Mouse (Mus musculus) forebrain, postnatal 0 days (tissue): ENCODE data around the gene Adad2. TPM values are rescaled to one million over a fixed set of nuclear protein-coding genes. Genes with fewer than 3 reads are reported as not detected.

Source experiments
- ATAC-seq: fragments of 200-750 bp; cut with Nextera tagmentation; 2 replicates; pipeline ENCODE4 v1.8.0; 2017; ENCODE audit warnings: mild to moderate bottlenecking, moderate library complexity
- DNase-seq: peaks from one replicate; pipeline ENCODE4 v3.0.0-alpha.2; 2015
- H3K27ac ChIP-seq: fragments of 300-500 bp; sonication (generic); 2 replicates; pipeline ENCODE4 v1.5.1; 2014; ENCODE audit warnings: low read depth, mild to moderate bottlenecking, antibody characterized with exemption, low read length, moderate library complexity, mixed read lengths
- H3K27me3 ChIP-seq: fragments of 300-500 bp; sonication (generic); 2 replicates; pipeline ENCODE4 v1.6.1; 2014; ENCODE audit warnings: mild to moderate bottlenecking, low read length, mixed read lengths; ENCODE audit not compliant: insufficient read depth
- H3K36me3 ChIP-seq: fragments of 300-500 bp; sonication (generic); 2 replicates; pipeline ENCODE4 v1.6.1; 2014; ENCODE audit warnings: mild to moderate bottlenecking, moderate library complexity; ENCODE audit not compliant: insufficient read depth
- H3K4me1 ChIP-seq: fragments of 300-500 bp; sonication (generic); 2 replicates; pipeline ENCODE4 v1.6.1; 2014; ENCODE audit warnings: antibody characterized with exemption; ENCODE audit not compliant: insufficient read depth
- H3K4me2 ChIP-seq: fragments of 300-500 bp; sonication (generic); 2 replicates; pipeline ENCODE4 v1.6.1; 2014; ENCODE audit warnings: low read depth, mild to moderate bottlenecking, moderate library complexity
- H3K4me3 ChIP-seq: fragments of 300-500 bp; sonication (generic); 2 replicates; pipeline ENCODE4 v1.5.1; 2014; ENCODE audit warnings: low read depth, low read length, mixed read lengths
- H3K9ac ChIP-seq: fragments of 300-500 bp; sonication (generic); 2 replicates; pipeline ENCODE4 v1.6.1; 2014; ENCODE audit warnings: mild to moderate bottlenecking
- H3K9me3 ChIP-seq: fragments of 300-500 bp; sonication (generic); 2 replicates; pipeline ENCODE4 v1.6.1; 2016; ENCODE audit warnings: low read length
- CTCF ChIP-seq: sonication (generic); IDR thresholded peaks from 2 replicates; pipeline ENCODE4 v1.5.1; 2016; ENCODE audit warnings: antibody characterized with exemption, control low read depth, low read depth
- WGBS: fragments of 180-500 bp; shearing (Covaris S2); extraction: QIAGEN DNeasy Blood & Tissue Kit; methylation state at CpG from one replicate; pipeline ENCODE4 v1.1.7; 2014; 5-methylcytosine and 5-hydroxymethylcytosine counted together
- polyA plus RNA-seq: library from polyadenylated mRNA; unstranded; fragments of >200 nt; fragmentation: Nextera tagmentation; extraction: Ambion mirVana; gene quantifications from 2 replicates; pipeline ENCODE4 v1.2.1, GENCODE M21; 2015
- total RNA-seq: library from RNA; depleted of rRNA; stranded (reverse); fragments of >200 nt; gene quantifications from 2 replicates; pipeline ENCODE4 v1.2.3, GENCODE M21; 2014; rRNA removed

Adad2 gene
- total and polyA plus RNA-seq, 2 experiments from 2014 or later, result 0.16 TPM; not detected in 1

GRCm38 (mm10) chr8:119646846-119647245 is 34.3 kb downstream of the Adad2 start:
- DNase-seq (no peak), ATAC-seq (no peak)
- H3K36me3 ChIP-seq, result no peaks in the 10 kb centered on the region
- no peaks in the 10 kb centered on the region for H3K4me1 ChIP-seq
- no peak overlapping the region for H3K9ac ChIP-seq
- no peak overlapping the region for H3K4me2 ChIP-seq
- WGBS, result 83% methylated on average over 7 of the region's 7 CpGs
- H3K27me3 ChIP-seq, result no peaks in the 10 kb centered on the region
- no peak for TF ChIP-seq CTCF
- no peak overlapping the region for H3K4me3 ChIP-seq
- H3K9me3 ChIP-seq, result no peaks in the 10 kb centered on the region
- no peak overlapping the region for H3K27ac ChIP-seq

- ATAC-seq (no peak), DNase-seq (no peak)
- H3K36me3 ChIP-seq, result no peaks in the 10 kb centered on the region
- H3K9me3 ChIP-seq, result no peaks in the 10 kb centered on the region
- H3K4me2 ChIP-seq, result no peak overlapping the region
- no peak for TF ChIP-seq CTCF
- no peaks in the 10 kb centered on the region for H3K4me1 ChIP-seq
- no peak overlapping the region for H3K27ac ChIP-seq
- 77% methylated on average over 2 of the region's 2 CpGs for WGBS
- no peaks in the 10 kb centered on the region for H3K27me3 ChIP-seq
- H3K9ac ChIP-seq, result no peak overlapping the region
- H3K4me3 ChIP-seq, result no peak overlapping the region
These were observed 38.8 kb downstream of the Adad2 start for GRCm38 (mm10) chr8:119651324-119651723.

GRCm38 (mm10) chr8:119656709-119657464 is 44.3 kb downstream of the Adad2 start:
- no peak for ATAC-seq

GRCm38 (mm10) chr8:119661081-119661480 is 48.5 kb downstream of the Adad2 start:
- peak; percentile 65 for ATAC-seq
- no peak overlapping the region for H3K27ac ChIP-seq

More at GRCm38 (mm10) chr8:119656709-119657464, 44.3 kb downstream of the Adad2 start:
- no peaks in the 10 kb centered on the region for H3K36me3 ChIP-seq
- H3K4me2 ChIP-seq, result no peak overlapping the region
- H3K4me1 ChIP-seq, result no peaks in the 10 kb centered on the region
- no peaks in the 10 kb centered on the region for H3K27me3 ChIP-seq
- 56% methylated on average over 5 of the region's 5 CpGs for WGBS
- no peak overlapping the region for H3K9ac ChIP-seq
- DNase-seq, result no peak
- H3K4me3 ChIP-seq, result no peak overlapping the region
- peak; percentile 36 for TF ChIP-seq CTCF
- H3K27ac ChIP-seq, result no peak overlapping the region
- no peaks in the 10 kb centered on the region for H3K9me3 ChIP-seq

GRCm38 (mm10) chr8:119661892-119662291 is 49.3 kb downstream of the Adad2 start:
- no peaks in the 10 kb centered on the region for H3K27me3 ChIP-seq
- H3K36me3 ChIP-seq, result no peaks in the 10 kb centered on the region
- H3K4me3 ChIP-seq, result no peak overlapping the region
- H3K9ac ChIP-seq, result no peak overlapping the region
- no peak for TF ChIP-seq CTCF
- H3K27ac ChIP-seq, result no peak overlapping the region
- DNase-seq, result no peak
- H3K9me3 ChIP-seq, result no peaks in the 10 kb centered on the region
- ATAC-seq, result no peak
- 60% methylated on average over 6 of the region's 6 CpGs for WGBS
- no peak overlapping the region for H3K4me2 ChIP-seq
- no peaks in the 10 kb centered on the region for H3K4me1 ChIP-seq

More at GRCm38 (mm10) chr8:119661081-119661480, 48.5 kb downstream of the Adad2 start:
- Histone ChIP-seq H3K9ac (no peak overlapping the region), H3K4me3 (no peak overlapping the region), H3K4me2 (no peak overlapping the region), H3K9me3 (no peaks in the 10 kb centered on the region), H3K27me3 (no peaks in the 10 kb centered on the region), H3K4me1 (no peaks in the 10 kb centered on the region), H3K36me3 (no peaks in the 10 kb centered on the region)
- peak; percentile 13 for DNase-seq
- 9% methylated on average over 9 of the region's 9 CpGs for WGBS
- no peak for TF ChIP-seq CTCF

- Histone ChIP-seq H3K27ac (no peak overlapping the region), H3K9me3 (no peaks in the 10 kb centered on the region), H3K4me2 (no peak overlapping the region), H3K4me3 (no peak overlapping the region), H3K27me3 (no peaks in the 10 kb centered on the region), H3K36me3 (no peaks in the 10 kb centered on the region), H3K9ac (no peak overlapping the region), H3K4me1 (no peaks in the 10 kb centered on the region)
- DNase-seq (no peak), ATAC-seq (no peak)
- TF ChIP-seq CTCF, result no peak
- 80% methylated on average over 11 of the region's 11 CpGs for WGBS
These were observed 50.9 kb downstream of the Adad2 start for GRCm38 (mm10) chr8:119663440-119663839.

GRCm38 (mm10) chr8:119665270-119665669 is 52.7 kb downstream of the Adad2 start:
- Histone ChIP-seq H3K27ac (no peak overlapping the region), H3K27me3 (no peaks in the 10 kb centered on the region), H3K4me2 (no peak overlapping the region), H3K4me1 (no peaks in the 10 kb centered on the region), H3K4me3 (no peak overlapping the region), H3K9ac (no peak overlapping the region), H3K36me3 (no peaks in the 10 kb centered on the region), H3K9me3 (no peaks in the 10 kb centered on the region)
- no peak for DNase-seq
- 73% methylated on average over 6 of the region's 6 CpGs for WGBS
- no peak for ATAC-seq
- TF ChIP-seq CTCF, result no peak

Other genes with a start within 250 kb of the Adad2 start
- gene Mlycd, start 217.9 kb upstream of the Adad2 start, total RNA-seq, result 27.6 and 27.9 TPM in 2 replicates
- 20.3 and 21.3 TPM in 2 replicates for gene Mlycd, start 217.9 kb upstream of the Adad2 start, polyA plus RNA-seq
- gene Osgin1, start 178.6 kb upstream of the Adad2 start, total RNA-seq, result not detected in 2 replicates
- gene Osgin1, start 178.6 kb upstream of the Adad2 start, polyA plus RNA-seq, result 0.12 and 0.19 TPM in 2 replicates
- gene Necab2, start 166.0 kb upstream of the Adad2 start, total RNA-seq, result 41.1 and 58.5 TPM in 2 replicates
- gene Necab2, start 166.0 kb upstream of the Adad2 start, polyA plus RNA-seq, result 35.0 and 56.1 TPM in 2 replicates
- gene Slc38a8, start 111.0 kb upstream of the Adad2 start, total RNA-seq, result not detected in 2 replicates
- gene Slc38a8, start 111.0 kb upstream of the Adad2 start, polyA plus RNA-seq, result 0.12 TPM in 1 of 2 replicates, not detected in the other
- 72.4 and 75.5 TPM in 2 replicates for gene Mbtps1, start 54.0 kb upstream of the Adad2 start, total RNA-seq
- 37.7 and 48.0 TPM in 2 replicates for gene Mbtps1, start 54.0 kb upstream of the Adad2 start, polyA plus RNA-seq
- gene Hsdl1, start 37.6 kb upstream of the Adad2 start, total RNA-seq, result 144 and 158 TPM in 2 replicates
- 144 and 164 TPM in 2 replicates for gene Hsdl1, start 37.6 kb upstream of the Adad2 start, polyA plus RNA-seq
- gene Dnaaf1, start 37.5 kb upstream of the Adad2 start, total RNA-seq, result 0.08 TPM in 1 of 2 replicates, not detected in the other
- 0.38 and 0.98 TPM in 2 replicates for gene Dnaaf1, start 37.5 kb upstream of the Adad2 start, polyA plus RNA-seq
- 17.6 and 21.1 TPM in 2 replicates for gene Taf1c, start 7.5 kb upstream of the Adad2 start, total RNA-seq
- gene Taf1c, start 7.5 kb upstream of the Adad2 start, polyA plus RNA-seq, result 10.1 and 10.9 TPM in 2 replicates
- gene Kcng4, start 22.9 kb downstream of the Adad2 start, total RNA-seq, result 0.38 and 1.5 TPM in 2 replicates
- 0.34 and 0.90 TPM in 2 replicates for gene Kcng4, start 22.9 kb downstream of the Adad2 start, polyA plus RNA-seq
- gene Wfdc1, start 53.6 kb downstream of the Adad2 start, total RNA-seq, result 8.6 and 8.9 TPM in 2 replicates
- gene Wfdc1, start 53.6 kb downstream of the Adad2 start, polyA plus RNA-seq, result 8.3 and 9.0 TPM in 2 replicates
- not detected in 2 replicates for gene Atp2c2, start 87.3 kb downstream of the Adad2 start, total RNA-seq
- 0.15 and 0.22 TPM in 2 replicates for gene Atp2c2, start 87.3 kb downstream of the Adad2 start, polyA plus RNA-seq
- 21.0 and 21.1 TPM in 2 replicates for gene Tldc1, start 165.7 kb downstream of the Adad2 start, total RNA-seq
- gene Tldc1, start 165.7 kb downstream of the Adad2 start, polyA plus RNA-seq, result 6.8 and 9.4 TPM in 2 replicates
- 177 and 224 TPM in 2 replicates for gene Cotl1, start 227.8 kb downstream of the Adad2 start, total RNA-seq
- 134 and 156 TPM in 2 replicates for gene Cotl1, start 227.8 kb downstream of the Adad2 start, polyA plus RNA-seq
- gene Klhl36, start 249.5 kb downstream of the Adad2 start, total RNA-seq, result 18.7 and 23.0 TPM in 2 replicates
- 18.0 and 20.3 TPM in 2 replicates for gene Klhl36, start 249.5 kb downstream of the Adad2 start, polyA plus RNA-seq